Mouse (Mus musculus) thymus, postnatal 36 days (tissue): ENCODE results near the gene Fbxw21.
A peak's percentile ranks its signal among the peaks of the same experiment; 100 is the strongest.

Source experiments
- DNase-seq, 2 experiments: peaks; one replicate each; pipeline ENCODE4 v3.0.0; 2022; ENCODE audit warnings: mixed read lengths in 2 of 2

Fbxw21 gene

GRCm38 (mm10) chr9:109111101-109111500, 50.7 kb downstream of the Fbxw21 start:
- no peak for DNase-seq

- DNase-seq = no peak
Measured at GRCm38 (mm10) chr9:109110240-109110639, 51.6 kb downstream of the Fbxw21 start.

GRCm38 (mm10) chr9:109107341-109107740, 54.5 kb downstream of the Fbxw21 start:
- no peak for DNase-seq

- DNase-seq = no peak
Measured at GRCm38 (mm10) chr9:109105648-109106047, 56.2 kb downstream of the Fbxw21 start.

GRCm38 (mm10) chr9:109105011-109105410, 56.8 kb downstream of the Fbxw21 start:
- no peak for DNase-seq

GRCm38 (mm10) chr9:109104083-109104482, 57.8 kb downstream of the Fbxw21 start:
- DNase-seq = no peak

GRCm38 (mm10) chr9:109103250-109103649, 58.6 kb downstream of the Fbxw21 start:
- no peak for DNase-seq

- no peak for DNase-seq
Measured at GRCm38 (mm10) chr9:109102541-109102940, 59.3 kb downstream of the Fbxw21 start.

- no peak for DNase-seq
Measured at GRCm38 (mm10) chr9:109101933-109102445, 59.9 kb downstream of the Fbxw21 start.

GRCm38 (mm10) chr9:109100307-109100928, 61.4 kb downstream of the Fbxw21 start:
- DNase-seq = no peak

- DNase-seq = no peak
Measured at GRCm38 (mm10) chr9:109098969-109099368, 62.9 kb downstream of the Fbxw21 start.

GRCm38 (mm10) chr9:109098366-109098765, 63.5 kb downstream of the Fbxw21 start:
- no peak for DNase-seq

- no peak for DNase-seq
Measured at GRCm38 (mm10) chr9:109097831-109098230, 64.0 kb downstream of the Fbxw21 start.

GRCm38 (mm10) chr9:109097291-109097690, 64.5 kb downstream of the Fbxw21 start:
- DNase-seq = no peak

- no peak for DNase-seq
Measured at GRCm38 (mm10) chr9:109096856-109097255, 65.0 kb downstream of the Fbxw21 start.

GRCm38 (mm10) chr9:109096251-109096661, 65.6 kb downstream of the Fbxw21 start:
- DNase-seq = no peak

GRCm38 (mm10) chr9:109095137-109095982, 66.5 kb downstream of the Fbxw21 start, which contains the start of gene Plxnb1:
TSS of gene Plxnb1 (plus strand) at chr9:109095389.
- peak; percentile 74 to 78 for DNase-seq

GRCm38 (mm10) chr9:109094553-109095136, 67.2 kb downstream of the Fbxw21 start:
- DNase-seq = no peak

GRCm38 (mm10) chr9:109093786-109094552, 67.9 kb downstream of the Fbxw21 start:
- DNase-seq = no peak

- DNase-seq = no peak
Measured at GRCm38 (mm10) chr9:109092799-109093198, 69.0 kb downstream of the Fbxw21 start.

GRCm38 (mm10) chr9:109091802-109092201, 70.0 kb downstream of the Fbxw21 start:
- no peak for DNase-seq

GRCm38 (mm10) chr9:109090446-109090845, 71.4 kb downstream of the Fbxw21 start:
- DNase-seq = no peak
